ENCODE assay signal across 29 mouse cellular contexts in genomic region chr16:82700922-82701321, GRCm38 (mm10).
DNase-seq lines count a peak whose midpoint lies in the region; ATAC-seq and TF ChIP-seq lines count a peak whose summit lies in the region.
"Had no signal": no experiment of that assay in that cellular context is flagged by ENCODE, and none has a peak within 500 bp of the region (broad histone marks: within the 10 kb centered on the region; RNA-seq: fewer than 3 reads in every experiment).

No protein-coding gene starts in this region.

- H3K4me2 ChIP-seq in forebrain, embryonic 14.5 days (ENCODE audit: low read length) = no peak overlapping the region
- no peak overlapping the region for H3K4me2 ChIP-seq in forebrain, embryonic 16.5 days (ENCODE audit: low read length)
- H3K4me2 ChIP-seq in midbrain, postnatal 0 days (ENCODE audit: low read depth, low read length, poor library complexity, severe bottlenecking) = no peak overlapping the region
- no peak overlapping the region for H3K4me2 ChIP-seq in midbrain, embryonic 16.5 days (ENCODE audit: low read length)
- H3K4me2 ChIP-seq: embryonic facial prominence, embryonic 13.5 days; intestine, embryonic 15.5 days; limb, embryonic 12.5 days; liver, embryonic 12.5 days had no signal

- H3K9me3 ChIP-seq in forebrain, embryonic 14.5 days (replicated peaks; ENCODE audit: control insufficient read depth, low read length) = no peaks in the 10 kb centered on the region
- H3K9me3 ChIP-seq in forebrain, embryonic 16.5 days (ENCODE audit: control insufficient read depth, low read length) = no peaks in the 10 kb centered on the region
- H3K9me3 ChIP-seq in midbrain, postnatal 0 days (ENCODE audit: low read length) = no peaks in the 10 kb centered on the region
- H3K9me3 ChIP-seq in midbrain, embryonic 16.5 days (replicated peaks; ENCODE audit: control insufficient read depth, low read length, poor library complexity, severe bottlenecking) = no peaks in the 10 kb centered on the region
- H3K9me3 ChIP-seq: embryonic facial prominence, embryonic 13.5 days; hindbrain, embryonic 10.5 days; intestine, embryonic 15.5 days; limb, embryonic 12.5 days; liver, embryonic 12.5 days had no signal

- DNase-seq in adrenal gland, postnatal 10 days = peak; percentile 28
- no peak for DNase-seq in adrenal gland, adult 18-20 months (ENCODE audit: low spot score in 2 of 2)
- DNase-seq in forebrain, embryonic 14.5 days (ENCODE audit: low spot score) = peak; percentile 7
- peak; percentile 2 for DNase-seq in midbrain, postnatal 0 days (ENCODE audit: low spot score)
- peak; percentile 9 for DNase-seq in mesoderm, embryonic 11.5 days (ENCODE audit: low read depth, low spot score)
- no peak for DNase-seq in thymus, postnatal 14 days
- DNase-seq: cerebellum, adult 11-12 months; embryo, embryonic 11 days; gastrocnemius, postnatal 10 days; heart, postnatal 14 days; kidney, adult 2 months; kidney, postnatal 36 days; layer of hippocampus, postnatal 36 days; liver, postnatal 0 days; midbrain, embryonic 14.5 days; right cerebral cortex, adult 18-20 months; spleen, adult 18-20 months; thymus, postnatal 36 days had no signal

- ATAC-seq in forebrain, embryonic 14.5 days = no peak
- no peak for ATAC-seq in forebrain, embryonic 16.5 days
- ATAC-seq in midbrain, postnatal 0 days (ENCODE audit: low FRiP score) = no peak
- no peak for ATAC-seq in midbrain, embryonic 16.5 days
- ATAC-seq: hindbrain, embryonic 16.5 days; intestine, embryonic 15.5 days; liver, embryonic 12.5 days; liver, postnatal 0 days; lung, postnatal 0 days had no signal

- H3K4me1 ChIP-seq in forebrain, embryonic 14.5 days (ENCODE audit: control insufficient read depth, insufficient read depth, low read length) = no peaks in the 10 kb centered on the region
- H3K4me1 ChIP-seq in forebrain, embryonic 16.5 days (replicated peaks; ENCODE audit: control insufficient read depth, insufficient read depth, low read length) = no peaks in the 10 kb centered on the region
- no peaks in the 10 kb centered on the region for H3K4me1 ChIP-seq in midbrain, postnatal 0 days (ENCODE audit: insufficient read depth, low read length)
- H3K4me1 ChIP-seq in midbrain, embryonic 16.5 days (ENCODE audit: control insufficient read depth, insufficient read depth, low read length) = no peaks in the 10 kb centered on the region
- H3K4me1 ChIP-seq: embryonic facial prominence, embryonic 13.5 days; hindbrain, embryonic 10.5 days; intestine, embryonic 15.5 days; limb, embryonic 12.5 days; liver, embryonic 12.5 days had no signal

- H3K9ac ChIP-seq in forebrain, embryonic 14.5 days (ENCODE audit: low read length) = no peak overlapping the region
- H3K9ac ChIP-seq in forebrain, embryonic 16.5 days (replicated peaks; ENCODE audit: low read depth, low read length) = no peak overlapping the region
- H3K9ac ChIP-seq in midbrain, postnatal 0 days (replicated peaks; ENCODE audit: low read length, poor library complexity, severe bottlenecking) = no peak overlapping the region
- H3K9ac ChIP-seq in midbrain, embryonic 16.5 days (ENCODE audit: low read depth, low read length) = no peak overlapping the region
- H3K9ac ChIP-seq: embryonic facial prominence, embryonic 13.5 days; intestine, embryonic 15.5 days; limb, embryonic 12.5 days; liver, embryonic 12.5 days; liver, postnatal 0 days had no signal

- H3K4me3 ChIP-seq in forebrain, embryonic 14.5 days (ENCODE audit: low read depth, low read length) = no peak overlapping the region
- H3K4me3 ChIP-seq in forebrain, embryonic 16.5 days (replicated peaks; ENCODE audit: low read length) = no peak overlapping the region
- no peak overlapping the region for H3K4me3 ChIP-seq in midbrain, postnatal 0 days (ENCODE audit: low read depth, low read length)
- H3K4me3 ChIP-seq in midbrain, embryonic 16.5 days (ENCODE audit: low read depth, low read length) = no peak overlapping the region
- H3K4me3 ChIP-seq: embryonic facial prominence, embryonic 13.5 days; erythroblast, embryonic 14.5 days; hindbrain, embryonic 10.5 days; intestine, embryonic 15.5 days; limb, embryonic 12.5 days; liver, embryonic 12.5 days had no signal

- no peaks in the 10 kb centered on the region for H3K27me3 ChIP-seq in forebrain, embryonic 14.5 days (replicated peaks; ENCODE audit: control insufficient read depth, insufficient read depth, low read length)
- no peaks in the 10 kb centered on the region for H3K27me3 ChIP-seq in forebrain, embryonic 16.5 days (replicated peaks; ENCODE audit: control insufficient read depth, insufficient read depth, low read length)
- no peaks in the 10 kb centered on the region for H3K27me3 ChIP-seq in midbrain, postnatal 0 days (ENCODE audit: insufficient read depth, low read length)
- no peaks in the 10 kb centered on the region for H3K27me3 ChIP-seq in midbrain, embryonic 16.5 days (ENCODE audit: control insufficient read depth, insufficient read depth, low read depth, low read length)
- H3K27me3 ChIP-seq: embryonic facial prominence, embryonic 13.5 days; intestine, embryonic 15.5 days; limb, embryonic 12.5 days; liver, embryonic 12.5 days had no signal

- H3K36me3 ChIP-seq in forebrain, embryonic 14.5 days (ENCODE audit: control insufficient read depth, insufficient read depth, low read length) = no peaks in the 10 kb centered on the region
- H3K36me3 ChIP-seq in forebrain, embryonic 16.5 days (ENCODE audit: control insufficient read depth, insufficient read depth) = no peaks in the 10 kb centered on the region
- no peaks in the 10 kb centered on the region for H3K36me3 ChIP-seq in midbrain, postnatal 0 days (ENCODE audit: insufficient read depth, low read length)
- no peaks in the 10 kb centered on the region for H3K36me3 ChIP-seq in midbrain, embryonic 16.5 days (ENCODE audit: control insufficient read depth, insufficient read depth, low read length)
- H3K36me3 ChIP-seq: embryonic facial prominence, embryonic 13.5 days; hindbrain, embryonic 10.5 days; intestine, embryonic 15.5 days; limb, embryonic 12.5 days; liver, embryonic 12.5 days had no signal

- H3K27ac ChIP-seq in forebrain, embryonic 14.5 days (ENCODE audit: low read depth, low read length) = no peak overlapping the region
- H3K27ac ChIP-seq in forebrain, embryonic 16.5 days (ENCODE audit: low read length) = no peak overlapping the region
- no peak overlapping the region for H3K27ac ChIP-seq in midbrain, postnatal 0 days (ENCODE audit: low read depth, low read length)
- no peak overlapping the region for H3K27ac ChIP-seq in midbrain, embryonic 16.5 days (ENCODE audit: low read length)
- H3K27ac ChIP-seq: embryonic facial prominence, embryonic 13.5 days; hindbrain, embryonic 10.5 days; intestine, embryonic 15.5 days; limb, embryonic 12.5 days; liver, embryonic 12.5 days; macrophage had no signal

- WGBS in forebrain, embryonic 14.5 days = 55% methylated on average over 2 of the region's 2 CpGs
- WGBS in forebrain, embryonic 16.5 days = 46% methylated on average over 2 of the region's 2 CpGs
- 68% methylated on average over 2 of the region's 2 CpGs for WGBS in midbrain, postnatal 0 days
- WGBS in midbrain, embryonic 16.5 days = 69% methylated on average over 2 of the region's 2 CpGs

- TF ChIP-seq CTCF in midbrain, postnatal 0 days (IDR thresholded peaks at IDR 0.05) = no peak

Comparison
In these comparisons a context has a peak if more than half of its experiments do, and no peak if none do; other contexts are left out.
1. DNase-seq: peak in adrenal gland, postnatal 10 days (single experiment), forebrain, embryonic 14.5 days (single experiment), midbrain, postnatal 0 days (single experiment) and mesoderm, embryonic 11.5 days (single experiment); none in adrenal gland, adult 18-20 months (0 of 2) and thymus, postnatal 14 days (single experiment).